Mouse (Mus musculus) lung, embryonic 15.5 days (tissue): ENCODE data around the gene Pygo2. TPM values are rescaled to one million over a fixed set of nuclear protein-coding genes. Genes with fewer than 3 reads are reported as not detected.

Source experiments
- ATAC-seq: fragments of 200-750 bp; cut with Nextera tagmentation; 2 replicates; pipeline ENCODE4 v1.8.0; 2017; ENCODE audit warnings: moderate number of reproducible peaks, borderline replicate concordance; ENCODE audit not compliant: low FRiP score, low TSS enrichment; ENCODE audit errors: extremely low read depth
- H3K27ac ChIP-seq: fragments of 300-500 bp; sonication (generic); 2 replicates; pipeline ENCODE4 v1.5.1; 2015; ENCODE audit warnings: moderate library complexity, mild to moderate bottlenecking, inconsistent platforms
- H3K27me3 ChIP-seq: fragments of 300-500 bp; sonication (generic); 2 replicates; pipeline ENCODE4 v1.6.1; 2015; ENCODE audit warnings: inconsistent platforms
- H3K36me3 ChIP-seq: fragments of 300-500 bp; sonication (generic); 2 replicates; pipeline ENCODE4 v1.6.1; 2015; ENCODE audit warnings: inconsistent platforms
- H3K4me1 ChIP-seq: fragments of 300-500 bp; sonication (generic); 2 replicates; pipeline ENCODE4 v1.6.1; 2015; ENCODE audit warnings: inconsistent platforms
- H3K4me2 ChIP-seq: fragments of 300-500 bp; sonication (generic); 2 replicates; pipeline ENCODE4 v1.6.1; 2015; ENCODE audit warnings: inconsistent platforms, mild to moderate bottlenecking, moderate library complexity
- H3K4me3 ChIP-seq: fragments of 300-500 bp; sonication (generic); 2 replicates; pipeline ENCODE4 v1.5.1; 2015; ENCODE audit warnings: mild to moderate bottlenecking, inconsistent platforms
- H3K9ac ChIP-seq: fragments of 300-500 bp; sonication (generic); 2 replicates; pipeline ENCODE4 v1.6.1; 2015; ENCODE audit warnings: inconsistent platforms
- H3K9me3 ChIP-seq: fragments of 300-500 bp; sonication (generic); 2 replicates; pipeline ENCODE4 v1.6.1; 2016; ENCODE audit warnings: inconsistent platforms
- WGBS: fragments of 180-500 bp; shearing (Covaris S2); methylation state at CpG from one replicate; pipeline ENCODE4 v1.1.7; 2015; 5-methylcytosine and 5-hydroxymethylcytosine counted together
- polyA plus RNA-seq: library from polyadenylated mRNA; unstranded; fragments of >200 nt; fragmentation: Nextera tagmentation; extraction: Ambion mirVana; gene quantifications from 2 replicates; pipeline ENCODE4 v1.2.1, GENCODE M21; 2015

The Pygo2 gene
- polyA plus RNA-seq, 1 experiment from 2014 or later: 41.1 TPM

DNA sequence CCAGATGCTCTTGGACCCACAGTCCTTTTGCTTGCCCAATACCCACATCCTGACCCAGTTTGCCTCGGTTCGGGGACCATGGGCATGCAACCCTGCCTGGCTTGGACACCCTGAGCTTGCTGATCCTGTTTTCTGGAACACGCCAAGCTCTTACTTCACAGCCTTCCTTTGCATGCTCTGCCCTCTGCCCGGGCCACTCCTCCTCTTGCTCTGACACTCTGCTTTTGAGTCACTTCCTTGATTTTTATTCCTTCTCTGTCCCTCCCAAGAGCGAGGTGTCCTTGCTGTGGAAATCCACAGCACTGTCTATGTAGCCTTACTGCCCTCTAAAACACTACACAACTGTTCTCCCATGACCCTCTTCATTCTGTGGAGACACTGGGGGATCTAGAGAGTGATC lies 52.2 kb downstream of the Pygo2 start:
- Histone ChIP-seq H3K36me3 (no peaks in the 10 kb centered on the region), H3K4me2 (no peak overlapping the region), H3K27ac (no peak overlapping the region), H3K4me3 (no peak overlapping the region), H3K9me3 (no peaks in the 10 kb centered on the region), H3K9ac (no peak overlapping the region), H3K4me1 (peaks cover 12% of the 10 kb centered on the region), H3K27me3 (0 out of 2 replicates have a peak, but pooled peaks cover 3% of the 10 kb centered on the region)
- WGBS: 79% methylated on average over 5 of the region's 5 CpGs
- ATAC-seq: no peak

Other genes with a start within 250 kb of the Pygo2 start
- 12.9 and 18.4 TPM in 2 replicates for gene Fam189b, start 247.1 kb upstream of the Pygo2 start, polyA plus RNA-seq
- gene Gba, start 227.3 kb upstream of the Pygo2 start, polyA plus RNA-seq: 37.2 and 42.6 TPM in 2 replicates
- 54.4 and 58.4 TPM in 2 replicates for gene Thbs3, start 215.0 kb upstream of the Pygo2 start, polyA plus RNA-seq
- 195 and 197 TPM in 2 replicates for gene Mtx1, start 203.1 kb upstream of the Pygo2 start, polyA plus RNA-seq
- gene Muc1, start 201.2 kb upstream of the Pygo2 start, polyA plus RNA-seq: 74.3 and 88.9 TPM in 2 replicates
- 282 and 311 TPM in 2 replicates for gene Krtcap2, start 184.2 kb upstream of the Pygo2 start, polyA plus RNA-seq
- gene Trim46, start 183.9 kb upstream of the Pygo2 start, polyA plus RNA-seq: 7.2 and 7.9 TPM in 2 replicates
- gene Dpm3, start 170.9 kb upstream of the Pygo2 start, polyA plus RNA-seq: 122 and 130 TPM in 2 replicates
- 62.3 and 65.4 TPM in 2 replicates for gene Slc50a1, start 159.6 kb upstream of the Pygo2 start, polyA plus RNA-seq
- 89.7 and 94.5 TPM in 2 replicates for gene Efna1, start 149.1 kb upstream of the Pygo2 start, polyA plus RNA-seq
- gene Efna3, start 107.2 kb upstream of the Pygo2 start, polyA plus RNA-seq: 5.8 and 6.0 TPM in 2 replicates
- gene Efna4, start 92.2 kb upstream of the Pygo2 start, polyA plus RNA-seq: 29.0 and 29.9 TPM in 2 replicates
- 61.5 and 63.0 TPM in 2 replicates for gene Adam15, start 80.2 kb upstream of the Pygo2 start, polyA plus RNA-seq
- 0.11 and 0.19 TPM in 2 replicates for gene Dcst2, start 68.2 kb upstream of the Pygo2 start, polyA plus RNA-seq
- 0.21 TPM in 1 of 2 replicates, not detected in the other for gene Dcst1, start 65.0 kb upstream of the Pygo2 start, polyA plus RNA-seq
- gene Zbtb7b, start 35.4 kb upstream of the Pygo2 start, polyA plus RNA-seq: 3.7 TPM in 2 replicates
- gene Lenep, start 27.4 kb upstream of the Pygo2 start, polyA plus RNA-seq: not detected in 2 replicates
- 21.3 and 23.1 TPM in 2 replicates for gene Flad1, start 18.3 kb upstream of the Pygo2 start, polyA plus RNA-seq
- gene Cks1b, start 11.8 kb upstream of the Pygo2 start, polyA plus RNA-seq: 556 and 595 TPM in 2 replicates
- gene Shc1, start 11.8 kb upstream of the Pygo2 start, polyA plus RNA-seq: 108 and 111 TPM in 2 replicates
- 32.6 and 35.0 TPM in 2 replicates for gene Pbxip1, start 6.5 kb downstream of the Pygo2 start, polyA plus RNA-seq
- gene Pmvk, start 24.3 kb downstream of the Pygo2 start, polyA plus RNA-seq: 48.0 and 50.5 TPM in 2 replicates
- gene Kcnn3, start 90.0 kb downstream of the Pygo2 start, polyA plus RNA-seq: 1.1 and 1.2 TPM in 2 replicates